Mouse (Mus musculus) urinary bladder, postnatal 14 days (tissue): Measurements from ENCODE around the gene Sfta2.

Source experiments
- DNase-seq: peaks from one replicate; pipeline ENCODE4 v3.0.0; 2021; ENCODE audit warnings: low spot score

Sfta2 gene

DNA sequence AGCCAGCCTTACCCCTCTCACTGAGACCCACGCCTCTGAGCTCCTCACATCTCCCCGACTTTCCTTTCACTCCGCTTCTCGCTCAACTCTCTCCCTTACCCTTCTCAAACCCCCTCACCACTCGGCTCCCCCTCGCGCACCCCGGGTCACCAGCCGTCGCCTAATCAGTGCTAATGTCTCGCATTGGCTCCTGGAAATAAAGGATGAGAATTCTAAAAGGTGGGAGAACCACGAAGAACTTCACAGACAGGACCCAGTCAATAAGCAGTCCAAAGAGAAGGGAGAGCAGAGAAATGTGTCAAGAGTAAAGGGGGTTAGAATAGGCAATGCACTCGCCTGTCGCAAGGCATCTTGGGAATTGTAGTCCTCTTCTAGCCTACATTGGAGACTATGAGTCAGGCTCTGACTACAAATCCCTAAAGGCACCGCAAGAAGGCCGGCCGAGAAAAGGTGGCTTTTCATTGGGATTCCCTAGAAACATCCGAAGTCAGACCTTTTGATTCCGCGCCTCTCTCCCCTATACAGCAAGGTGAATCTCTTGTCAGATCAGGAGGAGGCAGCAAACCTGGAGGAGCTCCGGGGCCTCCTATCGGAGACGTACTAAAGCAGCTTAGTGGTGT lies 72.2 kb downstream of the Sfta2 start, which contains the start of gene Gtf2h4:
TSS of gene Gtf2h4 (minus strand) at position 324 of the 620 bp plus-strand sequence.
- peak; percentile 90 for DNase-seq

DNA sequence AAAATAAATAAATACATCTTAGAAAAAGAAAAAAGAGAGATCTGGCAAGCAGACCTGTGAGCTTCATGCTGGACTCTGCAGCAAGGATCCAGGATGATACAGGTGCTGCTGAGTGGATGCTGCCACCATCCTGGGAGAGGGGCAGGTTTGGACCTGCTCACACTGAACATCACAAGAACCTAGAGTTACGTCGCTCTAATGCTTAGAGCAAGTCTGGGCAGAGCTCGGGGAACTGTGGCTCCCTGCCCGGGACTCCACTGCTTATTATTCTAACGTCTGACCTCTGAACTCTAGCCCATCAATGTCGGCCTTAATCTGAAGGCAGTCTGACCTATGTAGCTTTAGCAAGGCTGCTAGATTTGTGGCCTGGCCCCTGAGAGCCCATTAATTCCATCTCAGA lies 79.2 kb downstream of the Sfta2 start:
- DNase-seq: no peak

- no peak for DNase-seq
These were observed 80.6 kb downstream of the Sfta2 start for GRCm38 (mm10) chr17:35681986-35682385.

GRCm38 (mm10) chr17:35685061-35685460 lies 83.7 kb downstream of the Sfta2 start:
- DNase-seq: no peak

DNA sequence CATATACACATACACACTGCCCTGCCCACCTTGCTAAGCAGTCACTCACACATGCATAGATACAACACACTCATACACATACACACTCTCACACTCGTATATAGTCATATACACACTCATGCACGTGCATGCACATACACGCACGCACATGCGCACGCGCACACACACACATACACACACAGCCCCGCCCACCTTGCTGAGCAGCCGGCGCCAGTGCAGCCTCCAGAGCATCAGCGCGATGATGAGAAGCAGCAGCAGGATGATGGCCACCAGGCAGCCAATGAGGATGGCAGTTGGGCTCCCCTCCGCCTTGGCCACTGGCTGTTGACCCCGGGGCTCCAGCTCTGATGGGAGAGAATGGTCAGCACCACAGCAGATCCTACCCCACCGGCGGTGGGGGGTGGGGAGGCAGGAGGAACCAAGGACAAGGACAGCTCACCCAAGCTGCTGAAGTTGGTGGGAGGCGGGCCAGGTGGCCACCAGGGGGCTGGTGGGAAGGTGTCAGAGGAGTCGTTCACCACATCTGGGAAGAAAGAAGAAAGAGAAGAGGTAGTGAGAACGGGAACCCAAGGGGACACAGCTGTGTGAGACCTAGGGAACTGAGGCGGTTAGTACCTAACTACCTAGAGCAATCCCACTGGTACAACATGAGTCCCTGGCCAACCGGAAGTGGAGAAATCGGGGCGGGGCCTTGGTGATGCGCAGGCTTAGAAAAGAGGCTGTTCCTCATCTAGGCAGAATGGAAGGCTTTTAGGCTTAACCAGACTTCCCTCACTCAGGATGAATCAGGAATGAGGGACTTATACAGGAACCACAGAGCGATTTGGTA lies 87.2 kb downstream of the Sfta2 start:
- no peak for DNase-seq

DNA sequence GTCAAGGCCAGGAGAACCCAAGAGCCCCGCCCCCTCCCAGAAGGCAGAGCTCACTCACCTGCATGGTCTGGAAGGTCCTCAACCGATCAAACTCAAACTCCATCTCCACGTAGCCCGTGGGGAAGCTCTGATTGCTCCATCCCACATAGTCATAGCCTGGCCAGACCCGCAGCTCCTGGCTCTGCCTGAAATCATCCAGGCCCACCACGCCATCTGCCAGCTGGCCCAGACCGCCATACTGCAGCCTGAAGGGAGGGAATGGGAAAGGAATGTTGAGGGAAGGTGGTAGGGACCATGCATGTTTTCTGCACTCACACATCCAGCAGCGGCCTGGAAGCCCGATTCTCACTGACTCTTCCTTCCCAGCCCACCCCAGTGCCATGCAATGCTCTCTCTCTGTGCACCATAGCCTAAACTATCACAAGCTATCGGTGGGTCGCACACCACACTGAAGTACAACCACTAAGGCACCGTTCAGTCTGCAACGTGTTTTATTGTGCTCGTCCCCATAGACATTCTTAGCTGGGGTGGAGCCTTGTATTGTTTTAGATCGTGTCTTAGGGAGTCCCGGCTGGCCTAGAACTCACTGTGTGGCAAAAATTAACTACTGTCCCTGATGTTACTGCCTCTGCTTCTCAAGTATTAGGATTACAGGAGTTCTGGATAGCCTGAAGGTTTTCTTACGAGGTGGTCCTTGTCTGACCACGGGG lies 88.7 kb downstream of the Sfta2 start:
- DNase-seq: no peak

DNA sequence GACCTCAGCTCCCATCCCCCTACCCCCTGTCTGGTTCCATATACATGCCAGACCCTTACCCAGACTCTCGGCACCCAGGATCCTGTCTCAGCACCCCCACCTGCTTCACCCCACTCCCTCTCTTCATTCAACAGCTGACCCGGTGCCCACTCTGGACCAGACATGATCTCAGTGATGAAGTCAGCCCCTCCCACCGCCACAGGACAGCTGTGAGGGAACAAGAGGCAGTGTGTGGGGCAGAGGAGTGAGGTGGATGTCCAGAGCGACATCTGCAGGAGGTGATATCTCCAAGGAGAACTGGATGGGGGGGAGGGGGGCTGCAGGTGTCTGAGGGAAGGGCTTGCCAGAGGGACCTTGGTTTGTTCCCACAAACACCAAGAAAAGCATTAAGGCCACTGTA lies 90.5 kb downstream of the Sfta2 start:
- DNase-seq: no peak

DNA sequence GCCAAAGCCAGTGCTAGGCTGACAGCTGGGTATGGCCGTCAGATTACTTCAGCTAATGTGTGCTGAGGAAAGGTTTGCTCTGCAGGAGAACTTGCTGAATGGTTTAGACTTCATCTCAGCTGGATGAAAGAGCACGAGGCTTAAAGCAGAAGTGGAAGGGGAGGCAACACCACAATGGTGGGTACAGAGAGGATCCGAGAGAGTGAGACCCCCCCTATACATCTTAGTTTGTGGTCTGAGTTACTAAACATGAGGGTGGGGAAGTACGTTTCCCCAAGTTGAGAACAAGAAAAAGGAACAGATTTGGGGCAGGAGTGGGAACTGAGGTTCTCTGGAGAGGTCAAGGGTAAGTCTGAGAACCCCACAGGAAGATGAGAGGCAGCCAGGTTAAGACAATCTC lies 91.0 kb downstream of the Sfta2 start:
- DNase-seq: no peak

DNA sequence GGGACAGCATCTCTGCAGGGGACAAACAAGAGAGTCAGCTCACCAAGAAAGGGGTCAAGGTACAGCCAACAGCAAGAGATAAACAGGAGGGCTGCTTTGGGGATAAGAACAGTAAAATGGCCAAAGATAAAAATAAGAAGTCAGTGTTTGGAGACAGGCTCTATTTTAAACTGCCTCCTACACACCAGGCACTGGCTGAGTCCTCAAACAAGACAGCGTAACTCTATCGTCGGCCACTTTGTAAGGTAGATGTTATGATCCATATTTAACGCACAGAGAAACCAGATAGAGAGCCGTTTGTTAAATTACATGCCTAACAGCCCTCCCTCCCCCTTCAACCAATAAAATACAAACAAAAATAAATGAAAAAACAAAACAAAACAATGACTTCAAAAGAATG lies 92.6 kb downstream of the Sfta2 start:
- DNase-seq: no peak

DNA sequence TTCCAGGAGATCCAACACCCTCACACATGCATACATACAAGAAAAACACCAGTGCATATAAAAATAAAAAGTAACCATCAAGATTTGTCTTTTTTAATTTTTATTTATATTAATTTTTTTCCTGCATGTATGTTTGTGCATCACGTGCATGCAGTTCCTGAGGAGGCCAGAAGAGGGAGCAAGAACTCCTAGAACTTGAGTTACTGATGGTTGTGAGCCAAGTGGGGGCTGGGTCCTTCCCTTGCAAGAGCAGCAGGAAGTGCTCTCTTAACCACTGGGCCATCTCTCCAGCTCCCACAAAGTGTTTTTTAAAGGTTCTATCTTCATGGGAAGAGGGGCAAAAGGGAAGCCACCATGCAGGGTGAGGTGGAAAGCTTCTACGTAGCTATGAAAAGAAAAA lies 93.9 kb downstream of the Sfta2 start:
- no peak for DNase-seq

- DNase-seq: no peak
These were observed 95.3 kb downstream of the Sfta2 start for GRCm38 (mm10) chr17:35696691-35697090.

DNA sequence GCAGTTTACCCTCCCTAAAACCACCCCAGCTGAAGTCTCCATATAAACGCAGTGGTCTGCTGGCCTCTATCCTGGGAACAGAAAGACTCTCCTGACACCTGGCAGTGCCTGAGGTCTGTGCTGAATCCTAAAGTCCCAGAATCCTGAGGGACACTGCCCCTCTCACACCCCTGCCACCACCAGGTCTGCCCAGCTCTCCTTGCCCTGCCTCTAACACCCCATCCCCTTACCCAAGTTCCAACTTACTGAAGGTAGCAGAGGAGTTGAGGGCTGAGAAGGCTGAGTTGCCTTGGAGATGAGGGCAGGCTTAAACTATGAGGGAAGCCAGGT lies 96.0 kb downstream of the Sfta2 start:
- no peak for DNase-seq

DNA sequence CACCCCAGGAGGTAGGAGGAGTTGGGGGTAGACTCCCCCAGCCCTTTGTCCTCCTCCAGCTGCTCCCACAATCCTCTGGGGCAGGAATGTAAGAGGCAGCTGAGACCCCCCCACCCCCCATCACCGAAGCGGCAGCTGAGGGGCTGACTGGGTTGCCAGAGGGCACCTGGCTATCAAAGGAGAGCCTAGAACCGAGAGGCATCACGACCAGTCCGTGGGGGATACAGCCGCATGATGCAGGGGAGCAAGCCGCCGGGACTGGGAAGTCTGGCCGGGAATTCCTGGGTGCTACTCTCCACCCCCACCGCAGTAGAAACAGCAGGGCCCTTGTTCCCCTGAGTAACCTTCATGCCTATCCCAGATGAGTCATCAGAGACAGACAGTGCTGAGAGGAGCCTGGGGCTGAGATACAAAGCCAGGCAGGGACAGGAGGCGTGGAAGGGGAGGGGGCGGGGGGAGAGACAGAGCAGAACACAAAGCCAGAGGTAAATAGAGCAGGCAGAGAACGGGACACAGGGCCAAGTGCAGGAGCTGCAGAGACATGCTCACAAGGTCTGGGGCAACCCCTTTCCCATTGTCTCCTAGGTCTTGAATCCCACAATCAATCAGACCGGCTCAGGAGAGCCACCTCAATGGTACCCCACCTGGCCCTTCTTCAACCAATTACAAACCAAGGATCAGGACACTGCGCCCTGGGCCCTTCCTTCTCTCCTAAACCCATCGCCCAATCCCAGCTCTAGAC lies 96.6 kb downstream of the Sfta2 start:
- DNase-seq: peak; percentile 54

DNA sequence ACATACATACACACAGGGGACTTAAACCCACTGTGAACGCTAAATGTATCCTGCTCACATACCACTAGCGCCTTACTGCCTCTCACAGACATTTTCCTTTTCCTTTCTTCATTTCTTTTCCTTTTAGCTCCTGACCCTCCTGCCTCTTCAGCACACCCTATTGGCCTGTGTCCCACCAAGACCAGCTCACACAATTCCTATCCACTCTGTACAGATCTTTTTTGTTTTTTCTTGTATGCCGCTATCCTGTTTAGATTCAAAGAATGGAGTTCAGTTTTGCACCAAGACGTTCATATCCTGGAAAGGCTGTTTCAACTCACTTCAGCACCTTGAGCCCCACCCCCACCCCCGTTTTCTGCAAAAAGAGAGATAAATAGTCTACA lies 97.1 kb downstream of the Sfta2 start:
- no peak for DNase-seq

- peak; percentile 87 for DNase-seq
These were observed 98.6 kb downstream of the Sfta2 start for GRCm38 (mm10) chr17:35699919-35700318.
